Mouse (Mus musculus): Measurements from ENCODE around the gene Gm525. TPM values are rescaled to one million over a fixed set of nuclear protein-coding genes. Genes with fewer than 3 reads are reported as not detected.

Gm525 gene
- polyA plus RNA-seq, 1 experiment from 2014 or later = 0.93 TPM

DNA sequence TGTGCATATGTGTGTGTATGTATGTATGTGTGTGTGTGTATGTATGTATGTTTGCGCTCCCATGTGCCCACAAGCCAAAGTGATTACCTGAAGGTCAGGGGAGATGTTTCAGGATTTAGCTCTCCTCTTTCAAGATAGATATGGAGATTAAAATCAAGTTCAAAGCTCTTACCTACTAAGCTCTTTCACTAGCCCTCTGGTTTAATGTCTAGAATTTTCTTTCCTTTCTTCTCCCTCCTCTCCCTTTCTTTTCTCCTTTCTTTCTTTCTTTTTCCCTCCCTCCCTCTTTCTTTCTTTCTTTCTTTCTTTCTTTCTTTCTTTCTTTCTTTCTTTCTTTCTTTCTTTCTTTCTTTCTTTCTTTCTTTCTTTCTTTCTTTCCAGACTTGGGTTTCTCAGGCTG lies 6.9 kb upstream of the Gm525 start, which contains the start of gene Dgke:
TSS of gene Dgke (minus strand) at position 101 of the 400 bp plus-strand sequence.
- no peak for ATAC-seq
- no peaks in the 10 kb centered on the region for H3K36me3 ChIP-seq (ENCODE audit: control insufficient read depth, insufficient read depth)
- no peaks in the 10 kb centered on the region for H3K27me3 ChIP-seq (replicated peaks; ENCODE audit: control insufficient read depth, insufficient read depth, low read length)
- WGBS = 86% methylated on average over 1 of the region's 1 CpGs
- H3K27ac ChIP-seq (ENCODE audit: low read depth, low read length) = no peak within 1 kb of the TSS
- no peak within 1 kb of the TSS for H3K9ac ChIP-seq (ENCODE audit: low read depth, low read length)
- no peaks in the 10 kb centered on the region for H3K9me3 ChIP-seq (ENCODE audit: control insufficient read depth)
- no peak within 1 kb of the TSS for H3K4me3 ChIP-seq (ENCODE audit: low read depth, low read length)
- no peak for TF ChIP-seq CTCF (IDR thresholded peaks at IDR 0.05; ENCODE audit: low read depth)
- no peaks in the 10 kb centered on the region for H3K4me1 ChIP-seq (replicated peaks; ENCODE audit: control insufficient read depth, insufficient read depth, low read length)
- no peak within 1 kb of the TSS for H3K4me2 ChIP-seq (replicated peaks; ENCODE audit: low read depth)

DNA sequence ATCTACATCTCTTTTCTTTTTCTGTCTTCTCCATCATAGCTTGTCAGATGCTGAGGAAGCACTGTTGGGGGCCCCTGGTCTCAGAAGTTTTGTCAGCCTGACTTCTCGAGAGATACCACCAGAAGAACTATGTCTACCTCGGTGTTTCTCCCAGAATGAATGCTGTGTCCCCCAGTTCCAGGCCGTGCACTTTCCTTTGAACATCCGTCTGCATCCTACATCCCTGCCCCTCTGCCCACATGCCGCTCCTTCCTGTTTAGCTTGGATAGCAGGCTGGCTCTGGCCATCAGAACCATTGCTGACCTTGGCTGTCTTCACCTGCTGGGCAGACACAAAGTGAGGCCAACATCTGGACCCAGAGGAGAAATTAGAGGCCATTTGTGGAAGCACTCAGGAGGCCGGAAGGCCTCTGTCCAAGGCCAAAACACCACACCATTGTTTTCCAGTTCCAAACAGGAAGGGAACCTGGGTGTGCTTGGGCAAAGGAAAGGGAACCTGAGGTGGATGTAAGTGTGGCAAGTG lies 6.3 kb upstream of the Gm525 start:
- Histone ChIP-seq H3K4me3 (ENCODE audit: low read depth, low read length) (no peak overlapping the region), H3K9ac (ENCODE audit: low read depth, low read length) (no peak overlapping the region), H3K9me3 (ENCODE audit: control insufficient read depth) (no peaks in the 10 kb centered on the region), H3K27me3 (replicated peaks; ENCODE audit: control insufficient read depth, insufficient read depth, low read length) (no peaks in the 10 kb centered on the region), H3K4me1 (replicated peaks; ENCODE audit: control insufficient read depth, insufficient read depth, low read length) (no peaks in the 10 kb centered on the region), H3K36me3 (ENCODE audit: control insufficient read depth, insufficient read depth) (no peaks in the 10 kb centered on the region), H3K4me2 (replicated peaks; ENCODE audit: low read depth) (no peak overlapping the region), H3K27ac (ENCODE audit: low read depth, low read length) (no peak overlapping the region)
- ATAC-seq = no peak
- WGBS = 71% methylated on average over 6 of the region's 6 CpGs
- TF ChIP-seq CTCF (IDR thresholded peaks at IDR 0.05; ENCODE audit: low read depth) = no peak

DNA sequence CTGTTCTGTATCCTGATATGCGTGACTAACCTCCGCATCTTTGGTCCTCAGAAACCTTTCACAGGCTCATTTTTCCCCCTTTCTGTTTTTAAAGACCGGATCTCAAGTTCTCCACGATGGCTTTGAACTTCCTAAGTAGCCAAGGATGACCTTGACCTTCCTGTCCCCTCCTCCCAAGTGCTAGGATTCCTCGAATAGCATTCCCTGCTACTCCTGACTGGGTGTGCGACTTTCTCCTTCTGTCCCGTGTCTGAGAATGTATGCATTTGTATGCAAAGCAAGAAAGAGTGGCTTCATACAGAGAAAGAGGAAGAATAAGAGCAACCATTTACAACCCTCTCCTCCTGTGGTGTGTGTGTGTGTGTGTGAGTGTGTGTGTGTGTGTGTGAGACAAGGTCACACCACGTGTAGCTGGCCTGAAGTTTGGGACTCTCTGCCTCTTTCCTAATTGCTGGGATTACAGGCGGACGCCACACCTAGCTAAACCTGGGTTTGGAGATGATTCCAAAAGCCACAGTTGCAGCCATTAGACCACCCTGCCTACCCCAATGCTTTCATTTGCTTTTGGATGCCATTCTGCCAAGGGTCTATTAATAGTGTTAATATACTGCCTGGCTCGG lies 5.7 kb upstream of the Gm525 start:
- TF ChIP-seq CTCF (IDR thresholded peaks at IDR 0.05; ENCODE audit: low read depth) = no peak
- H3K4me3 ChIP-seq (ENCODE audit: low read depth, low read length) = no peak overlapping the region
- no peak overlapping the region for H3K27ac ChIP-seq (ENCODE audit: low read depth, low read length)
- WGBS = 62% methylated on average over 11 of the region's 11 CpGs
- H3K4me1 ChIP-seq (replicated peaks; ENCODE audit: control insufficient read depth, insufficient read depth, low read length) = no peaks in the 10 kb centered on the region
- ATAC-seq = no peak
- H3K9ac ChIP-seq (ENCODE audit: low read depth, low read length) = no peak overlapping the region
- H3K9me3 ChIP-seq (ENCODE audit: control insufficient read depth) = no peaks in the 10 kb centered on the region
- no peaks in the 10 kb centered on the region for H3K36me3 ChIP-seq (ENCODE audit: control insufficient read depth, insufficient read depth)
- H3K27me3 ChIP-seq (replicated peaks; ENCODE audit: control insufficient read depth, insufficient read depth, low read length) = no peaks in the 10 kb centered on the region
- H3K4me2 ChIP-seq (replicated peaks; ENCODE audit: low read depth) = no peak overlapping the region

DNA sequence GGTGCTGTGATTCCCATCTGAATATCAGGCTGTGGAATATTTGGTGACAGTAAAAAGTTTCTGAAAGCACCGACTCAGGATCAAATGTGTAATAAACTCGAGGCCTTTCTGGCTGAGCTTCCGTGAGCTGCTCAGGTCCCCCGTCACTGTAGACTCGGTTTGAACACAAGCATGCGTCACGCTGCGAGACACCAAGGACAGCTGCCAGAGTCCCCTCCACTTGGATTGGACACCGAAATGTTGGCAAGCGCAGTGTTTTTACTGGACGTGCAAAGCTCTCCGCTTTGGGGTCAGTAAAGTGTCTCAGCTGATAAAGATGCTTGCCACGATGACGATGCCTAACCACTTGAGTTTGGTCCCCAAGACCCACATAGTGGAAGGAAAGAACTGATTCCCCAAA lies 5.0 kb upstream of the Gm525 start:
- 92% methylated on average over 14 of the region's 14 CpGs for WGBS
- TF ChIP-seq CTCF (IDR thresholded peaks at IDR 0.05; ENCODE audit: low read depth) = no peak
- Histone ChIP-seq H3K4me3 (ENCODE audit: low read depth, low read length) (no peak overlapping the region), H3K4me1 (replicated peaks; ENCODE audit: control insufficient read depth, insufficient read depth, low read length) (no peaks in the 10 kb centered on the region), H3K27ac (ENCODE audit: low read depth, low read length) (no peak overlapping the region), H3K4me2 (replicated peaks; ENCODE audit: low read depth) (no peak overlapping the region), H3K9ac (ENCODE audit: low read depth, low read length) (no peak overlapping the region), H3K27me3 (replicated peaks; ENCODE audit: control insufficient read depth, insufficient read depth, low read length) (no peaks in the 10 kb centered on the region), H3K9me3 (ENCODE audit: control insufficient read depth) (no peaks in the 10 kb centered on the region), H3K36me3 (ENCODE audit: control insufficient read depth, insufficient read depth) (no peaks in the 10 kb centered on the region)
- no peak for ATAC-seq

DNA sequence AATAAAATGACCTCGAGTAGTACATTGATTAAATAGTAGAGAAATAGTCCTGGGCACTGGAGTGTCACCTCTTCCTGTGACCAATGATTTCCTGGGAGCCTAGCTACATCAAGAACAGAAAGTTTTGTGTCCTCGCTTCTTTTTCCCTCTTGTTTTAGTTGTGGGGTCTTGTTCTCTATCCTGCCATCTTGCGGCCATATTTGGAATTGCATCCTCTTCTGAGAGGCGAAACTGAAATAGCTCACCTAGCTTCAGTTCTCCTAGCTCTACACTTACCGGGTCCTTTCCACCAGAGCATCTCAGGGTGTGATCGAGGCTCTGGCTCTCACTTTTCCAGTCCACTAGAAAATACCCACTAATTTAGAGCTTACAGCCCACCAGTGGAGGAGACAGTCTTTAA lies 4.3 kb upstream of the Gm525 start:
- no peak overlapping the region for H3K4me2 ChIP-seq (replicated peaks; ENCODE audit: low read depth)
- no peak for ATAC-seq
- H3K36me3 ChIP-seq (ENCODE audit: control insufficient read depth, insufficient read depth) = no peaks in the 10 kb centered on the region
- TF ChIP-seq CTCF (IDR thresholded peaks at IDR 0.05; ENCODE audit: low read depth) = peak; percentile 84
- H3K9me3 ChIP-seq (ENCODE audit: control insufficient read depth) = no peaks in the 10 kb centered on the region
- H3K4me3 ChIP-seq (ENCODE audit: low read depth, low read length) = no peak overlapping the region
- H3K27ac ChIP-seq (ENCODE audit: low read depth, low read length) = no peak overlapping the region
- WGBS = 17% methylated on average over 6 of the region's 6 CpGs
- no peaks in the 10 kb centered on the region for H3K4me1 ChIP-seq (replicated peaks; ENCODE audit: control insufficient read depth, insufficient read depth, low read length)
- H3K9ac ChIP-seq (ENCODE audit: low read depth, low read length) = no peak overlapping the region
- H3K27me3 ChIP-seq (replicated peaks; ENCODE audit: control insufficient read depth, insufficient read depth, low read length) = no peaks in the 10 kb centered on the region

DNA sequence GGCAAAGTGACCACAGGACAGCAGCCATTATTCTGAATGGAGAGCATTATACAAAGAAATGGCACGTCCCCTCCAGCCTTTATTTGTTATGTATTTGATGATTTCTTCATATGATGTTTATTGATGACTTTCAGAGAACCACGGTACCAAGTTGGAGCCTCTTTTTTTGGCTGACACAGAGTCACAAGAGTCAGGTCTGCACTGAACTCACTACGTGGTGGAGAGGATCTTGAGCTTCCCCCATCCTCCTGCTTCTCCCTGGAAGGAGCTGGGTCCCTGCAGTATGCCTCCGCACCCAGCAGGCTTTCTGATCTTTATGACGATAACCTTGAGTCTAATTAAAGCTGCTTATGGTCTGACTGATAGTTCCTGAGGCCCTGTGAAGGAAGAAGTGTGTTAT lies 2.1 kb upstream of the Gm525 start:
- Histone ChIP-seq H3K9ac (ENCODE audit: low read depth, low read length) (no peak overlapping the region), H3K4me3 (ENCODE audit: low read depth, low read length) (no peak overlapping the region), H3K4me2 (replicated peaks; ENCODE audit: low read depth) (no peak overlapping the region), H3K9me3 (ENCODE audit: control insufficient read depth) (no peaks in the 10 kb centered on the region), H3K36me3 (ENCODE audit: control insufficient read depth, insufficient read depth) (no peaks in the 10 kb centered on the region), H3K4me1 (replicated peaks; ENCODE audit: control insufficient read depth, insufficient read depth, low read length) (no peaks in the 10 kb centered on the region), H3K27me3 (replicated peaks; ENCODE audit: control insufficient read depth, insufficient read depth, low read length) (no peaks in the 10 kb centered on the region), H3K27ac (ENCODE audit: low read depth, low read length) (no peak overlapping the region)
- no peak for TF ChIP-seq CTCF (IDR thresholded peaks at IDR 0.05; ENCODE audit: low read depth)
- no peak for ATAC-seq
- 64% methylated on average over 5 of the region's 5 CpGs for WGBS
